Mouse (Mus musculus): Measurements from ENCODE around the gene Nr4a2. TPM values are rescaled to one million over a fixed set of nuclear protein-coding genes. Genes with fewer than 3 reads are reported as not detected.

Gene Nr4a2
- total and polyA plus RNA-seq, 3 experiments = 0.82 to 2.3 (median 1.8) TPM

DNA sequence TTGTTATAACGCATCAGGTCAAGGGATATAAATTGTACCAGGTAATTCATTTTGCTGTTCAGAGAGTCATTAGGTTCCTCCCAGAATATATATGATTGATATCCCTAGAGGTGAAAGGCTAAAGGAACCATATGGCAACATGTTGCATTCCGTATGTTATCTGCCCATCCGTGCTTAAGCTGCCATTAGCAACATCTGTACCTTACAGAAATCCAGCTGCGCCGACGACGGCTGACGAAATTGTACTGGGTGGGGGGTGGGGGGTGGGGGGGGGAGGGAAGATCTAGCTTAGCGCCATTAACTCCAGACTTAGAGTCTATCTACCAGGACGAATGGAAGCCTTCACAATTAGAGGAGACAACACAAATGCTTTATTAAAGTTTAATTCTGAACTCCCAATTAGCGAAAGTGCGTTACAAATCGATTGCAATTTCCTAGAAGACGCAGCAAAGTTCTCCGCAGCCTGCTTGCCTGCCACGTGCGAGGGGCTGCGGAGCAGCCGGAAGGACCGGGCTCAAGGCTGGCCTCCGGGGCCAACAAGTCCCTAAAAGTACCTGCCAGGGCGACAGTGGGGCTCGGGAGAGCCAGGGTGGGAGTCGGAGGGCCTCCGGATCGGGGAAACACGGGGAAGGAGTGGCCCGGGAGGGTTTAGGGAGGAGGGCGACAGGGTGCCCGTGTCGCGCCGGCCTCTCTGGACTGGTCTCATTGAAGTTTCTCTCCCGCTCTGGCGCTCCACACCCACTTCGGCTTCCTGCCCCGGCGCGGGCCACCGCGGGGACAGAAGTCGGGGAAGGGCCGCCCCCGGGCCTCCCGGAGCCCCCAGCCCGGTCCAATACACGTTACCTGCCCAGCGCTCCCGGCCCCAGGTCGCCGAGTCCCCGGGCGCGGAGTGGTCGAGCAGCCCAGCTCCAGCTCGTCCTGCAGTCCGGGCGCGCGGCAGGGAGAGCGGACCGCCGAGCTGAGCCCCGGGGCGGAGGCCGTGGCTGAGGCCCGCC is 520 bp downstream of the Nr4a2 start (continued):
- TF ChIP-seq MAZ (IDR thresholded peaks at IDR 0.05; ENCODE audit: low read depth, low read length) (0 out of 2 replicates have a peak, but pooled peaks have one; percentile 43), RCOR1 (conservative IDR thresholded peaks at IDR 0.05; ENCODE audit: low read depth, low read length) (no peak), NELFE (IDR thresholded peaks at IDR 0.05; ENCODE audit: low read depth, low read length) (peak; percentile 45; the same call in 1 of the 2 replicates), UBTF (IDR thresholded peaks at IDR 0.05; ENCODE audit: low read depth, low read length) (peak; percentile 31; the same call in 1 of the 2 replicates), CTCF (conservative IDR thresholded peaks at IDR 0.05 in 1 of 2, IDR thresholded peaks at IDR 0.05 in 1 of 2; ENCODE audit: low read depth in 2 of 2, low read length in 2 of 2) (no peak), CHD2 (IDR thresholded peaks at IDR 0.05; ENCODE audit: low read length) (peak; percentile 29; the same call in 1 of the 2 replicates), KAT2A (IDR thresholded peaks at IDR 0.05; ENCODE audit: insufficient replicate concordance, low read length) (no peak), CHD1 (IDR thresholded peaks at IDR 0.05; ENCODE audit: low read depth, low read length) (no peak; the same call in 1 of the 2 replicates), JUN (IDR thresholded peaks at IDR 0.05; ENCODE audit: insufficient read depth, low read depth, low read length) (no peak), RAD21 (IDR thresholded peaks at IDR 0.05; ENCODE audit: low read depth, low read length) (no peak), IRF4 (IDR thresholded peaks at IDR 0.05; ENCODE audit: low read depth, low read length) (no peak), SIN3A (IDR thresholded peaks at IDR 0.05; ENCODE audit: low read length) (no peak)

- in situ Hi-C loops (cut with MboI; ENCODE audit: low pct_ligation_motif_present, low pct_unique_long_range_greater_than_20kb, low sequenced_read_pairs) = loop anchor here (25.0 kb wide), 1 partner anchor 241 kb away; no protein-coding TSS in a partner anchor
- H3K27ac ChIP-seq (ENCODE audit: insufficient read depth, low read depth) = peak overlapping the region; percentile 2; the same call in 1 of the 2 replicates
- peak overlapping the region; percentile 47; the same call in 1 of the 2 replicates for H3K9ac ChIP-seq (ENCODE audit: insufficient read depth, low read depth)
- no peak overlapping the region for H3K4me3 ChIP-seq (replicated peaks in 1 of 3; ENCODE audit: low read depth in 2 of 3, low read length in 2 of 3, poor library complexity in 1 of 3)
- H3K4me1 ChIP-seq (ENCODE audit: control insufficient read depth in 1 of 2, insufficient read depth in 2 of 2) = peaks cover 0 to 25% of the 10 kb centered on the region in 2 experiments; a peak in 2 of 4 replicates
- no peak for DNase-seq (ENCODE audit: extremely low read depth)
- peaks cover 0 to 5% of the 10 kb centered on the region in 2 experiments for H3K36me3 ChIP-seq (replicated peaks in 1 of 2; ENCODE audit: control insufficient read depth in 1 of 2, insufficient read depth in 1 of 2, low read length in 1 of 2)
- H3K9me3 ChIP-seq (replicated peaks; ENCODE audit: low read length) = no peaks in the 10 kb centered on the region
- H3K27me3 ChIP-seq (replicated peaks) = no peaks in the 10 kb centered on the region
- peak overlapping the region; percentile 95 for H3K4me2 ChIP-seq (ENCODE audit: insufficient read depth, low read depth, poor library complexity, severe bottlenecking)
- peaks cover 12% of the 10 kb centered on the region for H3K79me2 ChIP-seq (replicated peaks; ENCODE audit: control insufficient read depth, extremely low read depth, insufficient read depth, poor library complexity, severe bottlenecking)
- dilution Hi-C loops (cut with MboI; ENCODE audit: extremely low pct_ligation_motif_present, extremely low pct_unique_long_range_greater_than_20kb, low sequenced_read_pairs) = no loop called here
- TF ChIP-seq ELF1 (IDR thresholded peaks at IDR 0.05; ENCODE audit: low read depth, low read length) = no peak
- TF ChIP-seq CTCF (conservative IDR thresholded peaks at IDR 0.05 in 1 of 2, IDR thresholded peaks at IDR 0.05 in 1 of 2; ENCODE audit: low read depth in 2 of 2, low read length in 2 of 2) = no peak
- no peak for TF ChIP-seq MAZ (IDR thresholded peaks at IDR 0.05; ENCODE audit: low read depth, low read length)
- TF ChIP-seq USF2 (conservative IDR thresholded peaks at IDR 0.05; ENCODE audit: low read depth, low read length) = no peak
- TF ChIP-seq MXI1 (IDR thresholded peaks at IDR 0.05; ENCODE audit: low read depth, low read length) = peak; percentile 57; the same call in 1 of the 2 replicates
- no peak for TF ChIP-seq ZC3H11A (IDR thresholded peaks at IDR 0.05; ENCODE audit: low read depth, low read length)
- TF ChIP-seq MYC (IDR thresholded peaks at IDR 0.05; ENCODE audit: low read depth, low read length) = no peak
- TF ChIP-seq BHLHE40 (IDR thresholded peaks at IDR 0.05; ENCODE audit: low read depth, low read length) = peak; percentile 52
- 0 out of 2 replicates have a peak, but pooled peaks have one; percentile 39 for TF ChIP-seq SIN3A (IDR thresholded peaks at IDR 0.05; ENCODE audit: low read length)
- peak; percentile 74; the same call in 1 of the 2 replicates for TF ChIP-seq POLR2AphosphoS2 (IDR thresholded peaks at IDR 0.05; ENCODE audit: low read depth, low read length)
- no peak for TF ChIP-seq IRF4 (IDR thresholded peaks at IDR 0.05; ENCODE audit: low read depth, low read length)
- TF ChIP-seq MAFK (IDR thresholded peaks at IDR 0.05; ENCODE audit: insufficient replicate concordance, low read length) = no peak
- no peak for TF ChIP-seq POLR2A (IDR thresholded peaks at IDR 0.05; ENCODE audit: low read depth, low read length)
- TF ChIP-seq MAX (IDR thresholded peaks at IDR 0.05; ENCODE audit: low read length) = 0 out of 2 replicates have a peak, but pooled peaks have one; percentile 16
Observed at GRCm38 (mm10) chr2:57121110-57121509, 2.7 kb downstream of the Nr4a2 start.

Data from CH12.LX (cell line).